Mouse (Mus musculus) megakaryocyte, embryonic 14.5 days (primary cell): ENCODE results near the gene Orm1. TPM values are rescaled to one million over a fixed set of nuclear protein-coding genes. Genes with fewer than 3 reads are reported as not detected.
A peak's percentile ranks its signal among the peaks of the same experiment; 100 is the strongest.

Experiments
- H3K27me3 ChIP-seq: replicated peaks from 2 replicates; pipeline ENCODE3; 2012; ENCODE audit warnings: inconsistent platforms
- H3K36me3 ChIP-seq: replicated peaks from 2 replicates; pipeline ENCODE3; 2012; ENCODE audit warnings: low read length, inconsistent platforms, mixed read lengths
- H3K4me1 ChIP-seq: 2 replicates; pipeline ENCODE4 v1.6.1; 2012; ENCODE audit warnings: inconsistent platforms
- H3K4me3 ChIP-seq: replicated peaks from 2 replicates; pipeline ENCODE3; 2012; ENCODE audit warnings: moderate library complexity, mild to moderate bottlenecking, inconsistent platforms
- H3K9me3 ChIP-seq: 2 replicates; pipeline ENCODE4 v1.6.1; 2012; ENCODE audit warnings: inconsistent platforms
- FLI1 ChIP-seq: IDR thresholded peaks from 2 replicates; pipeline ENCODE4 v1.6.1; 2012; ENCODE audit warnings: low read length, inconsistent platforms, mixed read lengths
- polyA plus RNA-seq: library from polyadenylated mRNA; stranded (reverse); fragments of >175 nt; gene quantifications from 2 replicates; pipeline ENCODE4 v1.2.3, GENCODE M21; 2012; ENCODE audit warnings: low replicate concordance; ENCODE audit not compliant: insufficient read depth

Gene Orm1
- polyA plus RNA-seq, 1 experiment, result not detected

DNA sequence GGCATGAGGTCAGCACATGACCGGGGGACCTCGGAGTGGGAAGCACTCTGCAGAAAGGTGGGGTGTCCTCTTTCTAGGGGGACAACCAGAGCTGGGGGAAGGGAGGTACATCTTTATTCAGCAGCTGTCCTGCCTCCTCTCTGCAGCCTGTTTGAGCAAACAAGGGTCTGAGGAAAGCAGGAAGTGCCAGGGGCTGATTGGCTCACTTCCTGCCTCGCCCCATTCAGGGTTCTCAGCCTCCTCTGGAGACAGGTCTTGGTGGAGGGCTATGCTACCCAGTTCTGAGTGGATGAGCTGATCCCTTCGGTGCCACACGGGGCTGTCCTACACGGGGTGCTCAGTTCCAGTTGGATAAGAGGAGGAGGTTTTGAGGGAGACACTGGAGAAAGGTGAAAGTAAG, 47.0 kb downstream of the Orm1 start:
- Histone ChIP-seq H3K4me1 (peaks cover 31% of the 10 kb centered on the region), H3K27me3 (peaks cover 4% of the 10 kb centered on the region), H3K36me3 (peaks cover 46% of the 10 kb centered on the region), H3K9me3 (no peaks in the 10 kb centered on the region), H3K4me3 (peak overlapping the region; percentile 23)
- no peak for TF ChIP-seq FLI1

Other genes starting within 250 kb of the Orm1 start
- gene Ambp, start 189.8 kb upstream of the Orm1 start, polyA plus RNA-seq, result not detected in 2 replicates
- not detected in 2 replicates for gene Kif12, start 172.4 kb upstream of the Orm1 start, polyA plus RNA-seq
- not detected in 2 replicates for gene Col27a1, start 130.6 kb upstream of the Orm1 start, polyA plus RNA-seq
- not detected in 2 replicates for gene Orm3, start 11.6 kb downstream of the Orm1 start, polyA plus RNA-seq
- gene Orm2, start 17.9 kb downstream of the Orm1 start, polyA plus RNA-seq, result not detected in 2 replicates
- gene Akna, start 58.8 kb downstream of the Orm1 start, polyA plus RNA-seq, result 2.5 and 12.0 TPM in 2 replicates
- 0.30 TPM in 1 of 2 replicates, not detected in the other for gene Whrn, start 151.4 kb downstream of the Orm1 start, polyA plus RNA-seq
- gene Atp6v1g1, start 200.2 kb downstream of the Orm1 start, polyA plus RNA-seq, result 12.2 and 191 TPM in 2 replicates
- 0.66 TPM in 1 of 2 replicates, not detected in the other for gene Tmem268, start 214.2 kb downstream of the Orm1 start, polyA plus RNA-seq